Mouse (Mus musculus) CH12.LX (cell line): ENCODE measurements around the gene Slc25a23. TPM values are rescaled to one million over a fixed set of nuclear protein-coding genes. Genes with fewer than 3 reads are reported as not detected.

ENCODE experiments used
- DNase-seq: peaks from one replicate; pipeline ENCODE4 v3.0.0-alpha.2; 2013; ENCODE audit errors: extremely low read depth
- H3K27ac ChIP-seq: 2 replicates; pipeline ENCODE4 v1.5.1; 2012; ENCODE audit warnings: low read depth, mild to moderate bottlenecking, control low read depth, moderate library complexity; ENCODE audit not compliant: insufficient read depth
- H3K27me3 ChIP-seq: replicated peaks from 2 replicates; pipeline ENCODE3; 2012; ENCODE audit warnings: inconsistent platforms
- H3K36me3 ChIP-seq, 2 experiments: replicated peaks in 1 of 2; 2 replicates each; pipeline versions ENCODE3 to v1.6.1; 2012; ENCODE audit warnings: inconsistent platforms in 1 of 2, low read length in 1 of 2, mild to moderate bottlenecking in 1 of 2, mixed read lengths in 1 of 2, moderate library complexity in 1 of 2; ENCODE audit not compliant: control insufficient read depth in 1 of 2, insufficient read depth in 1 of 2
- H3K4me1 ChIP-seq, 2 experiments: 2 replicates each; pipeline ENCODE4 v1.6.1; 2012; ENCODE audit warnings: inconsistent platforms in 1 of 2, moderate library complexity in 1 of 2; ENCODE audit not compliant: insufficient read depth in 2 of 2, control insufficient read depth in 1 of 2
- H3K4me2 ChIP-seq: 2 replicates; pipeline ENCODE4 v1.6.1; 2012; ENCODE audit warnings: low read depth, mild to moderate bottlenecking, control low read depth; ENCODE audit not compliant: poor library complexity, insufficient read depth, severe bottlenecking
- H3K4me3 ChIP-seq, 3 experiments: fragments of 150-350 bp in 1 of 3; sonication (generic) in 1 of 3; replicated peaks in 1 of 3; 2 replicates each; pipeline versions ENCODE3 to v1.5.1; 2011 to 2012; ENCODE audit warnings: low read depth in 2 of 3, low read length in 2 of 3, mild to moderate bottlenecking in 2 of 3, moderate library complexity in 2 of 3, control low read depth in 1 of 3, improper control_type of control experiment in 1 of 3, inconsistent platforms in 1 of 3, mixed read lengths in 1 of 3; ENCODE audit not compliant: poor library complexity in 1 of 3
- H3K79me2 ChIP-seq: replicated peaks from 2 replicates; pipeline ENCODE4 v1.6.1; 2012; ENCODE audit warnings: mild to moderate bottlenecking, moderate library complexity; ENCODE audit not compliant: control insufficient read depth, poor library complexity, insufficient read depth, severe bottlenecking; ENCODE audit errors: extremely low read depth
- H3K9ac ChIP-seq: 2 replicates; pipeline ENCODE4 v1.6.1; 2012; ENCODE audit warnings: low read depth, mild to moderate bottlenecking, control low read depth, moderate library complexity; ENCODE audit not compliant: insufficient read depth
- H3K9me3 ChIP-seq: replicated peaks from 2 replicates; pipeline ENCODE3; 2012; ENCODE audit warnings: low read length, inconsistent platforms, mixed read lengths
- BHLHE40 ChIP-seq: IDR thresholded peaks from 2 replicates; pipeline ENCODE4 v1.6.1; 2011; ENCODE audit warnings: mild to moderate bottlenecking, low read depth, low read length, improper control_type of control experiment
- CHD1 ChIP-seq: IDR thresholded peaks from 2 replicates; pipeline ENCODE4 v1.6.1; 2012; ENCODE audit warnings: low read depth, low read length, improper control_type of control experiment, inconsistent platforms
- CHD2 ChIP-seq: IDR thresholded peaks from 2 replicates; pipeline ENCODE4 v1.6.1; 2011; ENCODE audit warnings: low read length, improper control_type of control experiment
- CTCF ChIP-seq, 2 experiments: IDR thresholded peaks in 1 of 2; conservative IDR thresholded peaks in 1 of 2; 2 replicates each; pipeline ENCODE4 v1.5.1; 2011 to 2012; ENCODE audit warnings: low read depth in 2 of 2, low read length in 2 of 2, improper control_type of control experiment in 1 of 2, inconsistent platforms in 1 of 2, mild to moderate bottlenecking in 1 of 2, moderate library complexity in 1 of 2
- E2F4 ChIP-seq: IDR thresholded peaks from 2 replicates; pipeline ENCODE4 v1.6.1; 2011; ENCODE audit warnings: low read depth, low read length, improper control_type of control experiment; ENCODE audit not compliant: insufficient replicate concordance
- ELF1 ChIP-seq: IDR thresholded peaks from 2 replicates; pipeline ENCODE4 v1.6.1; 2014; ENCODE audit warnings: low read depth, mild to moderate bottlenecking, inconsistent platforms, low read length, improper control_type of control experiment
- EP300 ChIP-seq: IDR thresholded peaks from 2 replicates; pipeline ENCODE4 v1.6.1; 2011; ENCODE audit warnings: low read length, improper control_type of control experiment
- ETS1 ChIP-seq: conservative IDR thresholded peaks from 2 replicates; pipeline ENCODE4 v1.6.1; 2012; ENCODE audit warnings: low read depth, mild to moderate bottlenecking, inconsistent platforms, low read length, improper control_type of control experiment, moderate library complexity
- GABPA ChIP-seq: IDR thresholded peaks from 2 replicates; pipeline ENCODE4 v1.6.1; 2012; ENCODE audit warnings: low read depth, low read length, improper control_type of control experiment, inconsistent platforms; ENCODE audit not compliant: insufficient replicate concordance
- HCFC1 ChIP-seq: IDR thresholded peaks from 2 replicates; pipeline ENCODE4 v1.6.1; 2012; ENCODE audit warnings: low read depth, mild to moderate bottlenecking, inconsistent platforms, low read length, improper control_type of control experiment
- IRF4 ChIP-seq: IDR thresholded peaks from 2 replicates; pipeline ENCODE4 v1.6.1; 2014; ENCODE audit warnings: low read depth, mild to moderate bottlenecking, inconsistent platforms, low read length, improper control_type of control experiment
- JUND ChIP-seq: conservative IDR thresholded peaks from 2 replicates; pipeline ENCODE4 v1.6.1; 2011; ENCODE audit warnings: low read depth, low read length, improper control_type of control experiment
- KAT2A ChIP-seq: IDR thresholded peaks from 2 replicates; pipeline ENCODE4 v1.6.1; 2012; ENCODE audit warnings: low read length, improper control_type of control experiment, inconsistent platforms; ENCODE audit not compliant: insufficient replicate concordance
- MAFK ChIP-seq: IDR thresholded peaks from 2 replicates; pipeline ENCODE4 v1.6.1; 2011; ENCODE audit warnings: low read length, improper control_type of control experiment; ENCODE audit not compliant: insufficient replicate concordance
- MAX ChIP-seq: IDR thresholded peaks from 2 replicates; pipeline ENCODE4 v1.6.1; 2011; ENCODE audit warnings: low read length, improper control_type of control experiment
- MAZ ChIP-seq: IDR thresholded peaks from 2 replicates; pipeline ENCODE4 v1.6.1; 2012; ENCODE audit warnings: low read depth, mild to moderate bottlenecking, inconsistent platforms, low read length, improper control_type of control experiment, moderate library complexity
- MEF2A ChIP-seq: IDR thresholded peaks from 2 replicates; pipeline ENCODE4 v1.6.1; 2014; ENCODE audit warnings: low read depth, mild to moderate bottlenecking, inconsistent platforms, low read length, improper control_type of control experiment, borderline replicate concordance
- MXI1 ChIP-seq: IDR thresholded peaks from 2 replicates; pipeline ENCODE4 v1.6.1; 2011; ENCODE audit warnings: mild to moderate bottlenecking, low read depth, low read length, improper control_type of control experiment
- MYC ChIP-seq: IDR thresholded peaks from 2 replicates; pipeline ENCODE4 v1.6.1; 2011; ENCODE audit warnings: low read depth, mild to moderate bottlenecking, improper control_type of control experiment, low read length
- NELFE ChIP-seq: IDR thresholded peaks from 2 replicates; pipeline ENCODE4 v1.6.1; 2011; ENCODE audit warnings: low read depth, low read length, improper control_type of control experiment
- PAX5 ChIP-seq: IDR thresholded peaks from 2 replicates; pipeline ENCODE4 v1.6.1; 2012; ENCODE audit warnings: low read length, inconsistent platforms, mixed read lengths
- POLR2A ChIP-seq: IDR thresholded peaks from 2 replicates; pipeline ENCODE4 v1.6.1; 2011; ENCODE audit warnings: low read depth, mild to moderate bottlenecking, improper control_type of control experiment, low read length
- POLR2AphosphoS2 ChIP-seq: IDR thresholded peaks from 2 replicates; pipeline ENCODE4 v1.6.1; 2011; ENCODE audit warnings: low read depth, low read length, improper control_type of control experiment
- RAD21 ChIP-seq: IDR thresholded peaks from 2 replicates; pipeline ENCODE4 v1.6.1; 2011; ENCODE audit warnings: low read depth, mild to moderate bottlenecking, low read length, improper control_type of control experiment, moderate library complexity
- RCOR1 ChIP-seq: conservative IDR thresholded peaks from 2 replicates; pipeline ENCODE4 v1.6.1; 2012; ENCODE audit warnings: low read depth, mild to moderate bottlenecking, inconsistent platforms, low read length, improper control_type of control experiment
- SIN3A ChIP-seq: IDR thresholded peaks from 2 replicates; pipeline ENCODE4 v1.6.1; 2012; ENCODE audit warnings: low read length, improper control_type of control experiment, inconsistent platforms
- SMC3 ChIP-seq: IDR thresholded peaks from 2 replicates; pipeline ENCODE4 v1.6.1; 2011; ENCODE audit warnings: low read depth, low read length, improper control_type of control experiment
- TBP ChIP-seq: conservative IDR thresholded peaks from 2 replicates; pipeline ENCODE4 v1.6.1; 2011; ENCODE audit warnings: low read depth, low read length, improper control_type of control experiment
- TCF12 ChIP-seq: IDR thresholded peaks from 2 replicates; pipeline ENCODE4 v1.6.1; 2014; ENCODE audit warnings: low read depth, mild to moderate bottlenecking, inconsistent platforms, low read length, improper control_type of control experiment
- UBTF ChIP-seq: IDR thresholded peaks from 2 replicates; pipeline ENCODE4 v1.6.1; 2012; ENCODE audit warnings: low read depth, mild to moderate bottlenecking, inconsistent platforms, low read length, improper control_type of control experiment, moderate library complexity
- USF1 ChIP-seq: IDR thresholded peaks from 2 replicates; pipeline ENCODE4 v1.6.1; 2014; ENCODE audit warnings: low read depth, mild to moderate bottlenecking, inconsistent platforms, low read length, improper control_type of control experiment
- USF2 ChIP-seq: conservative IDR thresholded peaks from 2 replicates; pipeline ENCODE4 v1.6.1; 2011; ENCODE audit warnings: low read depth, low read length, improper control_type of control experiment
- ZC3H11A ChIP-seq: IDR thresholded peaks from 2 replicates; pipeline ENCODE4 v1.6.1; 2012; ENCODE audit warnings: low read depth, mild to moderate bottlenecking, inconsistent platforms, low read length, improper control_type of control experiment
- ZKSCAN1 ChIP-seq: IDR thresholded peaks from 2 replicates; pipeline ENCODE4 v1.6.1; 2012; ENCODE audit warnings: low read depth, inconsistent platforms, low read length, improper control_type of control experiment, borderline replicate concordance
- ZMIZ1 ChIP-seq: IDR thresholded peaks from 2 replicates; pipeline ENCODE4 v1.6.1; 2012; ENCODE audit warnings: low read depth, mild to moderate bottlenecking, inconsistent platforms, low read length, improper control_type of control experiment
- dilution Hi-C: fragments of 300-500 bp; cut with MboI; formaldehyde crosslinking; loops from 2 replicates; pipeline ENCODE4 v1.14.3; 2020; ENCODE audit warnings: low sequenced_read_pairs; ENCODE audit not compliant: extremely low pct_unique_long_range_greater_than_20kb, extremely low pct_ligation_motif_present
- in situ Hi-C: fragments of 300-500 bp; cut with MboI; formaldehyde crosslinking; loops from 3 replicates; pipeline ENCODE4 v1.14.3; 2019; ENCODE audit warnings: low sequenced_read_pairs, low pct_ligation_motif_present, low pct_unique_long_range_greater_than_20kb, mixed read lengths
- polyA plus RNA-seq: library from polyadenylated mRNA; unstranded; fragments of >175 nt; gene quantifications from 2 replicates; pipeline ENCODE4 v1.2.1, GENCODE M21; 2012; ENCODE audit warnings: low read depth; ENCODE audit not compliant: insufficient read length
- total RNA-seq, 2 experiments: library from RNA; depleted of rRNA; stranded (reverse); fragments of 300-350 nt in 1 of 2; fragments of >200 nt in 1 of 2; gene quantifications; 2 replicates each; pipeline ENCODE4 v1.2.3; 2012 to 2014

Gene Slc25a23
- total and polyA plus RNA-seq, 3 experiments = 2.2 to 13.8 (median 6.9) TPM

GRCm38 (mm10) chr17:57106035-57106368 is 46.3 kb upstream of the Slc25a23 start (continued):
- TF ChIP-seq SIN3A (peak; percentile 55; the same call in 1 of the 2 replicates), CHD2 (no peak), NELFE (no peak; the same call in 1 of the 2 replicates), MXI1 (no peak), IRF4 (no peak)
- TF ChIP-seq, all 38 proteins: peak for 8

- Histone ChIP-seq H3K27ac (peak within 1 kb of the TSS; percentile 94), H3K79me2 (peaks cover 37% of the 10 kb centered on the region), H3K9ac (peak within 1 kb of the TSS; percentile 99), H3K4me3 (peak within 1 kb of the TSS; percentile 61 to 89 (median 83)), H3K36me3 (peaks cover 28 to 40% of the 10 kb centered on the region in 2 experiments), H3K4me2 (peak within 1 kb of the TSS; percentile 84), H3K4me1 (peaks cover 13 to 50% of the 10 kb centered on the region in 2 experiments), H3K9me3 (no peaks in the 10 kb centered on the region), H3K27me3 (no peaks in the 10 kb centered on the region)
- peak; percentile 83 for DNase-seq
- dilution Hi-C loops = no loop called here
- in situ Hi-C loops = no loop called here
- TF ChIP-seq HCFC1 (no peak; the same call in none of the 2 replicates), GABPA (no peak), USF2 (no peak), SMC3 (no peak), ZMIZ1 (peak; percentile 100), MEF2A (peak; percentile 27; the same call in 1 of the 2 replicates), RAD21 (no peak), MYC (peak; percentile 62; the same call in 1 of the 2 replicates), TBP (peak; percentile 98), MAFK (no peak), JUND (no peak), USF1 (no peak), CHD2 (peak; percentile 70; the same call in 1 of the 2 replicates), ZC3H11A (no peak), EP300 (no peak), IRF4 (peak; percentile 59), NELFE (peak; percentile 100), KAT2A (0 out of 2 replicates have a peak, but pooled peaks have one; percentile 8), MAX (0 out of 2 replicates have a peak, but pooled peaks have one; percentile 39), ELF1 (peak; percentile 82), E2F4 (peak; percentile 60; the same call in 1 of the 2 replicates), ETS1 (no peak; the same call in none of the 2 replicates), RCOR1 (no peak), TCF12 (peak; percentile 94), POLR2AphosphoS2 (peak; percentile 96), PAX5 (no peak), UBTF (no peak; the same call in 1 of the 2 replicates), MAZ (peak; percentile 93), BHLHE40 (peak; percentile 59; the same call in 1 of the 2 replicates), CTCF (conservative IDR thresholded peaks at IDR 0.05 in 1 of 2, IDR thresholded peaks at IDR 0.05 in 1 of 2; ENCODE audit: low read depth in 2 of 2, low read length in 2 of 2) (no peak), ZKSCAN1 (no peak), CHD1 (no peak), MXI1 (no peak; the same call in none of the 2 replicates), POLR2A (peak; percentile 100)
Measured at GRCm38 (mm10) chr17:57105181-57106034, 45.7 kb upstream of the Slc25a23 start, which contains the start of gene Tnfsf9. TSS of gene Tnfsf9 (plus strand) at chr17:57105325.
